9 mouse cellular contexts compared by ENCODE assay signal in genomic region chr14:55854406-55855100, GRCm38 (mm10). TPM values are rescaled to one million over a fixed set of nuclear protein-coding genes. Genes with fewer than 3 reads are reported as not detected.
DNase-seq lines count a peak whose midpoint lies in the region; ATAC-seq and TF ChIP-seq lines count a peak whose summit lies in the region.
"Had no signal": no experiment of that assay in that cellular context is flagged by ENCODE, and none has a peak within 500 bp of the region (broad histone marks: within the 10 kb centered on the region; RNA-seq: fewer than 3 reads in every experiment).

No protein-coding gene starts in this region.

- H3K9ac ChIP-seq in lung, postnatal 0 days (replicated peaks; ENCODE audit: low read depth): peak overlapping the region; percentile 56
- peak overlapping the region; percentile 57 for H3K9ac ChIP-seq in stomach, embryonic 15.5 days

- H3K36me3 ChIP-seq in lung, postnatal 0 days (ENCODE audit: insufficient read depth, low read length): no peaks in the 10 kb centered on the region
- H3K36me3 ChIP-seq in stomach, embryonic 15.5 days: no peaks in the 10 kb centered on the region

- no peak for DNase-seq in frontal cortex, adult 2 months (ENCODE audit: extremely low spot score in 1 of 2, low spot score in 1 of 2)
- peak; percentile 57 for DNase-seq in brain, embryonic 14.5 days (ENCODE audit: low read depth)
- DNase-seq in lung, postnatal 0 days (ENCODE audit: low spot score): peak; percentile 69
- DNase-seq in ovary, adult 18-20 months (ENCODE audit: low spot score): no peak
- no peak for DNase-seq in cerebellum, adult 9-11 months

- H3K27ac ChIP-seq in lung, postnatal 0 days (ENCODE audit: low read length): peak overlapping the region; percentile 90
- peak overlapping the region; percentile 97 for H3K27ac ChIP-seq in stomach, embryonic 15.5 days

- WGBS in lung, postnatal 0 days: 0% methylated on average over 9 of the region's 9 CpGs
- under 1% methylated on average over 9 of the region's 9 CpGs for WGBS in stomach, embryonic 15.5 days

- no peaks in the 10 kb centered on the region for H3K27me3 ChIP-seq in lung, postnatal 0 days (replicated peaks; ENCODE audit: insufficient read depth, low read length)
- H3K27me3 ChIP-seq in stomach, embryonic 15.5 days (replicated peaks): no peaks in the 10 kb centered on the region
- H3K27me3 ChIP-seq: CH12.LX had no signal

- TF ChIP-seq POLR2A in brain, embryonic 14.5 days (IDR thresholded peaks at IDR 0.05; ENCODE audit: borderline replicate concordance, extremely low read depth, insufficient read depth, insufficient read length, poor library complexity, severe bottlenecking): no peak

- peak overlapping the region; percentile 50 for H3K4me3 ChIP-seq in lung, postnatal 0 days (ENCODE audit: low read depth, low read length)
- peak overlapping the region; percentile 62 for H3K4me3 ChIP-seq in stomach, embryonic 15.5 days (replicated peaks)

- H3K9me3 ChIP-seq in lung, postnatal 0 days (ENCODE audit: low read length): no peaks in the 10 kb centered on the region
- H3K9me3 ChIP-seq in stomach, embryonic 15.5 days: no peaks in the 10 kb centered on the region

- peaks cover 25% of the 10 kb centered on the region for H3K4me1 ChIP-seq in lung, postnatal 0 days (ENCODE audit: insufficient read depth, low read depth, low read length)
- H3K4me1 ChIP-seq in stomach, embryonic 15.5 days: peaks cover 28% of the 10 kb centered on the region

- peak; percentile 28; the same call in 1 of the 2 replicates for ATAC-seq in frontal cortex, adult (ENCODE audit: low TSS enrichment)
- ATAC-seq in hematopoietic stem cell, adult 5-6 weeks (replicated peaks in 1 of 2; ENCODE audit: insufficient read depth in 1 of 2, low FRiP score in 2 of 2, low TSS enrichment in 1 of 2, low read depth in 1 of 2, poor library complexity in 2 of 2, severe bottlenecking in 2 of 2): peak; percentile 54 to 56
- ATAC-seq in lung, postnatal 0 days: peak; percentile 32
- no peak for ATAC-seq in stomach, embryonic 15.5 days (ENCODE audit: insufficient read depth, low FRiP score, low read depth)

- TF ChIP-seq CTCF in brain, embryonic 14.5 days (IDR thresholded peaks at IDR 0.05; ENCODE audit: borderline replicate concordance, extremely low read depth, insufficient read depth, insufficient read length): no peak
- no peak for TF ChIP-seq CTCF in lung, postnatal 0 days (IDR thresholded peaks at IDR 0.05)

- peak; percentile 16 for TF ChIP-seq EP300 in lung, postnatal 0 days (IDR thresholded peaks at IDR 0.05)

- peak overlapping the region; percentile 79 for H3K4me2 ChIP-seq in lung, postnatal 0 days (replicated peaks; ENCODE audit: low read depth, low read length)
- peak overlapping the region; percentile 69 for H3K4me2 ChIP-seq in stomach, embryonic 15.5 days

RNA-seq across cellular contexts. Expression of gene Nynrin, which starts 0.7 kb away (rescaled TPM):
- polyA plus RNA-seq in frontal cortex, adult 2 months (2012; rRNA removed): 3.8 and 4.3 TPM in 2 replicates
- polyA plus RNA-seq in brain, embryonic 14.5 days (2012; rRNA removed): 14.1 and 24.1 TPM in 2 replicates
- total RNA-seq in hematopoietic stem cell, adult 5-6 weeks (2017): 13.0 and 13.1 TPM in 2 replicates
- polyA plus RNA-seq in lung, postnatal 0 days (2015; fragmentation: Nextera tagmentation; extraction: Ambion mirVana): 4.2 and 4.7 TPM in 2 replicates
- 15.4 and 18.5 TPM in 2 replicates for polyA plus RNA-seq in stomach, embryonic 15.5 days (2015; fragmentation: Nextera tagmentation; extraction: Ambion mirVana)

RNA-seq across cellular contexts. Expression of gene Cbln3, which starts 29.6 kb away (rescaled TPM):
- polyA plus RNA-seq in frontal cortex, adult 2 months (2012; rRNA removed): 0.25 and 0.26 TPM in 2 replicates
- polyA plus RNA-seq in brain, embryonic 14.5 days (2012; rRNA removed): 0.43 and 0.51 TPM in 2 replicates
- 0.05 TPM in 1 of 2 replicates, not detected in the other for total RNA-seq in hematopoietic stem cell, adult 5-6 weeks (2017)
- 0.26 and 0.44 TPM in 2 replicates for polyA plus RNA-seq in lung, postnatal 0 days (2015; fragmentation: Nextera tagmentation; extraction: Ambion mirVana)
- polyA plus RNA-seq in stomach, embryonic 15.5 days (2015; fragmentation: Nextera tagmentation; extraction: Ambion mirVana): 0.42 and 0.46 TPM in 2 replicates

RNA-seq across cellular contexts. Expression of gene Khnyn, which starts 30.2 kb away (rescaled TPM):
- 10.3 and 12.2 TPM in 2 replicates for polyA plus RNA-seq in frontal cortex, adult 2 months (2012; rRNA removed)
- 13.4 and 13.7 TPM in 2 replicates for polyA plus RNA-seq in brain, embryonic 14.5 days (2012; rRNA removed)
- 40.6 and 50.5 TPM in 2 replicates for total RNA-seq in hematopoietic stem cell, adult 5-6 weeks (2017)
- polyA plus RNA-seq in lung, postnatal 0 days (2015; fragmentation: Nextera tagmentation; extraction: Ambion mirVana): 10.1 and 11.7 TPM in 2 replicates
- 16.5 and 18.1 TPM in 2 replicates for polyA plus RNA-seq in stomach, embryonic 15.5 days (2015; fragmentation: Nextera tagmentation; extraction: Ambion mirVana)

RNA-seq across cellular contexts. Expression of gene Nfatc4, which starts 31.6 kb away (rescaled TPM):
- polyA plus RNA-seq in frontal cortex, adult 2 months (2012; rRNA removed): 1.5 and 2.7 TPM in 2 replicates
- 22.3 and 26.2 TPM in 2 replicates for polyA plus RNA-seq in brain, embryonic 14.5 days (2012; rRNA removed)
- total RNA-seq in hematopoietic stem cell, adult 5-6 weeks (2017): 0.31 and 0.35 TPM in 2 replicates
- 17.1 and 18.1 TPM in 2 replicates for polyA plus RNA-seq in lung, postnatal 0 days (2015; fragmentation: Nextera tagmentation; extraction: Ambion mirVana)
- 35.5 and 40.9 TPM in 2 replicates for polyA plus RNA-seq in stomach, embryonic 15.5 days (2015; fragmentation: Nextera tagmentation; extraction: Ambion mirVana)
- total RNA-seq: CH12.LX had no signal

RNA-seq across cellular contexts. Expression of gene Sdr39u1, which starts 45.5 kb away (rescaled TPM):
- 122 and 128 TPM in 2 replicates for polyA plus RNA-seq in frontal cortex, adult 2 months (2012; rRNA removed)
- 97.6 and 120 TPM in 2 replicates for polyA plus RNA-seq in brain, embryonic 14.5 days (2012; rRNA removed)
- total RNA-seq in hematopoietic stem cell, adult 5-6 weeks (2017): 10.3 and 27.3 TPM in 2 replicates
- 43.0 and 46.3 TPM in 2 replicates for polyA plus RNA-seq in lung, postnatal 0 days (2015; fragmentation: Nextera tagmentation; extraction: Ambion mirVana)
- polyA plus RNA-seq in stomach, embryonic 15.5 days (2015; fragmentation: Nextera tagmentation; extraction: Ambion mirVana): 56.0 and 65.7 TPM in 2 replicates

Comparison
In these comparisons a context has a peak if more than half of its experiments do, and no peak if none do; other contexts are left out.
1. DNase-seq: peak in brain, embryonic 14.5 days (single experiment) and lung, postnatal 0 days (single experiment); none in frontal cortex, adult 2 months (0 of 2), ovary, adult 18-20 months (single experiment) and cerebellum, adult 9-11 months (single experiment).